Mouse (Mus musculus) embryo, embryonic 11.5 days (tissue): ENCODE data around the gene Gata1.
"Not testable (repeated sequence)": the region's sequence is repeated elsewhere in the genome, so short reads cannot be mapped to it uniquely, and the experiment has no call there.

ENCODE experiments used
- DNase-seq: peaks from one replicate; pipeline ENCODE4 v3.0.0-alpha.2; 2012; ENCODE audit warnings: low read depth, low spot score

Gene Gata1

DNA sequence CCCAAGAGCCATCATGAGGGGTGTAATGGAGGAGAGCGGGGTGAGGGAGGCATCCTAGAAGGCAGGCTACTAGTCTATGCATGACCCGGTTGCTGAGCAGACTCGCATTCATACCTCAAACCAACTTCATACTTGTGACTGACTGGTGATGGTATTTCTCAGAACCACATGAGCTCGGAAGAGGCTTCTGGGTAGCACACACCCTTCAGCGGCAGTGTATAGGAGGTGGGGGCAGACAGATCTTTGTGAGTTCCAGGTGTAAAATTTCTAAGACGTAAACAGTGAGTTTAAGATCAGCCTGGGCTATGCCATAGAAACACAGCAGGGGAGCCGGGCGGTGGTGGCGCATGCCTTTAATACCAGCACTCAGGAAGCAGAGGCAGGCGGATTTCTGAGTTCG is at the start of gene Gata1:
Gene Gata1, minus strand, starts transcription at position 180 of the 400 bp plus-strand sequence.
- DNase-seq, result no peak

DNA sequence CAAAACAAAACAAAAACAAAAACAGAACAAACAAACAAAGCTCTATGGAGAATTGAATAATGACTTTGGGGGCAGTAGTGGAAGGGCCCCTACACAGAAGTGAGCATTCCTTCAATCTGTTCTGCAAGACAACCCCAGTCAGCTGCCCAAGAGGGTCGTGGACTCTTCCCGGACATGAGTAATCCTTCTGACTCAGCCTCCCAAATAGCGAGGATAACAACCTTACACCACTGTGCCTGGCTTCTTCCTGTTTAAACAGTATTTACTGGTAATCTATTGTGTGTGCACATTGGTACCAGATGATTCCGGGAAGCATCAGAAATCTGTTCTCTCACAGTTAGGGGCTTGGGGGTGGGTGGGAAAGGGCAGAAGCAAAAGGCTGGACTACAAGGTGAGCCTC is 48.9 kb upstream of the Gata1 start:
- DNase-seq, result no peak

- DNase-seq, result no peak
Measured at GRCm38 (mm10) chrX:8024795-8025194, 46.9 kb upstream of the Gata1 start.

- DNase-seq, result no peak
Measured at GRCm38 (mm10) chrX:8020111-8020778, 42.4 kb upstream of the Gata1 start.

DNA sequence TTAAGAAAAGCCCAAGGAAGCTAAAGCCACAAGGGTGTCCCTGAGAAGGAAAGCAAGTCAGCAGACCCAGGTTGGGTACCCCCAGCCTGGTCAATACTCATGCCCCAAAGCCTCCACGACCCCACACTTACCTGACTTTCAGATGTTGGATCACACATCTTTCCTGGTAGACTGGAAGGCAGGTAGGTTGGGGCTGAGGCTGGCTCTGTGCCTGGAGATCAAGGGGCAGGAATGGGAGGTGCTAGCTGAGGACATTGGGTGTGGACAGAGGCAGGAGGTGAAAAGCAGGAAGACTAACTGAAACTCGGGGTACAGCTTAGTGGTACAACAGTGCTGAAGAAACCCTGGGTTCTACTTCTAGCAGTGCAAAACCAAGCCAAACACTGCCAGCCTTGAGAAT is 40.4 kb upstream of the Gata1 start, which contains the start of gene Glod5:
Gene Glod5, minus strand, starts transcription at position 207 of the 400 bp plus-strand sequence.
- no peak for DNase-seq

- DNase-seq, result peak; percentile 39
Measured at GRCm38 (mm10) chrX:8017142-8017541, 39.3 kb upstream of the Gata1 start.

- not testable (repeated sequence) for DNase-seq
Measured at GRCm38 (mm10) chrX:8015675-8016074, 37.8 kb upstream of the Gata1 start.

DNA sequence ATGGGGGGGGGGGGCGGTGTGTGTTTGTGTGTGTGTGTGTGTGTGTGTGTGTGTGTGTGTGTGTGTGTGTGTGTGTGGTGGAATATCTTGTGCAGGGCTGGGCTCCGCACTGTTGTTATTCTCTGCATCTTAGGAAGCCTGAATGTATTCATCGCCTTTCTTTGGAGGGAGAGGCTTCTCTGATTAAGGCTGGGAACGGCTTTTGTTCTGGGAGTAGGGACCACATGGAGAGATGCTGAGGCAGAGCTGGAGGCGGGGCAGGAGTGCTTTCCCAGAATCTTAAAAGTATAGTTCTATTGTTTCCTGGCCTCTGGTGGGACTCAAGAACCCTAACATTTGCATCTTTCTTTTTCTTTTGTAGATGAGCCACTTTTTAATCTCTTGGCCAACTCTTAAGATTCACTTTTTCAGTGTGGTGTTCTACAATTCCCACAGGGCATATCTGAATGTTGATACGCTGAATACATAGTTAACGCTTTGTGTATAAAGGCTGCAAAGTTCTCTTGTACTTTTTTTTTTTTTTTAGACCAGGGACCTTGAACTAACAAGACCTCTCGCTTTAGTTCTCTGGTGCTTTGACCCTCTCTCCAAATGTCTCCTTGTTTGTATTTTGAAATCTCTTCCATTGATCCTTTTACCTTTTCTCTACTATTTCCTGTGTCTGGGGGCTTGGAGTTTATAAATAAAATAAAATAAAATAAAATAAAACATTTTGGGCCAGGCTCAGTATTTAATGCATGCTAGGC is 35.9 kb upstream of the Gata1 start:
- no peak for DNase-seq

DNA sequence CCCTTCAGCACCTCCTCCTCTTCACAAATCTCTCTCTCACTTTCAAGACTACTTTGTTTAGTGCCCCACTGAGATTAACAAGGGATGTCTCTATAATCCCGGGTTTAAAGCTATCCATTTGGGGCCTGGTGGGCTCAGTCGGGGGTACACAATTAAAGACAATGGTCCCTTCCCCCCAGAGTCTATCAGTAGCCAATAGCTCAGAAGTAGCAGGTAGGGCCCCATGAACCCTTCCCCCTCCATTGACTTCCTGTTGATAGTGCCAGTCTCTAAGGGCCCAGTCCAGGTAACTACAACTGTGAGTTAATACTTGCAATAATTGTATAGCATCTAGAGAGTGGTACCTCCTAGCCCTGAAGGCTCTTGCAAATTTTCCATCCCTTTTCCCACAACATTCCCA is 35.3 kb upstream of the Gata1 start:
- DNase-seq, result no peak

DNA sequence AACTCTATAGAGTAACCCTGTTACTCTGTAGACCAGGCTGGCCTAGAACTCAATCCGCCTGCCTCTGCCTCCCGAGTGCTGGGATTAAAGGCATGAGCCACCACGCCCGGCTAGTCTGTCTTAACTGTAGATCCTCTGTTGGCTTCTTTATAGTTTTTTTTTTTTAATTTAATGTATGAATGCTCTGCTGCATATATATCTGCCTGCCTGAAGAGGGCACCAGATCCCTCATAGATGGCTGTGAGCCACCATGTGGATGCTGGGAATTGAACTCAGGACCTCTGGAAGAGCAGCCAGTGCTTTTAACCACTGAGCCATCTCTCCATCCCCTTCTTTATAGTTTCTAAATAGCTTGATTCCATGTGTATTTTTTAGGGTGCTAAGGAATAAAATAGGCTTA is 31.5 kb upstream of the Gata1 start:
- DNase-seq, result not testable (repeated sequence)

GRCm38 (mm10) chrX:8008543-8008942 is 30.7 kb upstream of the Gata1 start:
- no peak for DNase-seq

DNA sequence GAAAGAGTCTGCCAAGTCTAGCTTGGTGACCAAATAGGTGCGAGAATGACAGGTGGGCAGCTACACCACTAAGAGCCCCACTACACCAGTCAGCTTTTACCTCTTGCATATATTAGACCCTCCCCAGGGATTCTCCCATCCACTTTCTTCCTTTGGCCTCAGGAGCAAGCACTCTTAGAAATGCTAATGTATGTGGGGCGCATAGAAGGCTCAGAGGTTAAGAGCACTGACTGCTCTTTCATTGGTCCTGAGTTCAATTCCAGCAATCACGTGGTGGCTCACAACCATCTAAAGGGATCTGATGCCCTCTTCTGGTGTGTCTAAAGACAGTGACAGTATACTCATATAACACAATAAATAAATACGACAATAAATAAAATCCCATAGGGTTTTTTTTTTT is 25.1 kb upstream of the Gata1 start:
- DNase-seq, result no peak

DNA sequence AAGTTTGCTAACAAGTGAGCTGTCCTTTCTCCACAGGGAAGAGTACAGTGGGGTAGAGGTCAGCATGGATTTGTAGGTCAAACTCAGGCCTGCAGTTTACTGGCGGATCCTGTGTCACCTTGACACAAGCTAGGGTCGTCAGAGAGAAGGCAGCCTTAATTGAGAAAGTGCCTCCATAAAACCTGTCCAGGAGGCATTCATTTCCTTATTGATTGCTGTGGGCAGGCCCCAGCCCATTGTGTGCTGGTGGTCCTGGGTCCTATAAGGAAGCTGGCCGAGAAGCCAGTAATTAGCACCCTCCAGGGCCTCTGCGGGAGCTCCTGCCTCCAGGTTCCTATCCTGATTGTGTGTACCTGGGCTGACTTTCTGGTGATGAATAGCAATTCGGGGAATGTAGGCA is 24.1 kb upstream of the Gata1 start:
- DNase-seq, result no peak

DNA sequence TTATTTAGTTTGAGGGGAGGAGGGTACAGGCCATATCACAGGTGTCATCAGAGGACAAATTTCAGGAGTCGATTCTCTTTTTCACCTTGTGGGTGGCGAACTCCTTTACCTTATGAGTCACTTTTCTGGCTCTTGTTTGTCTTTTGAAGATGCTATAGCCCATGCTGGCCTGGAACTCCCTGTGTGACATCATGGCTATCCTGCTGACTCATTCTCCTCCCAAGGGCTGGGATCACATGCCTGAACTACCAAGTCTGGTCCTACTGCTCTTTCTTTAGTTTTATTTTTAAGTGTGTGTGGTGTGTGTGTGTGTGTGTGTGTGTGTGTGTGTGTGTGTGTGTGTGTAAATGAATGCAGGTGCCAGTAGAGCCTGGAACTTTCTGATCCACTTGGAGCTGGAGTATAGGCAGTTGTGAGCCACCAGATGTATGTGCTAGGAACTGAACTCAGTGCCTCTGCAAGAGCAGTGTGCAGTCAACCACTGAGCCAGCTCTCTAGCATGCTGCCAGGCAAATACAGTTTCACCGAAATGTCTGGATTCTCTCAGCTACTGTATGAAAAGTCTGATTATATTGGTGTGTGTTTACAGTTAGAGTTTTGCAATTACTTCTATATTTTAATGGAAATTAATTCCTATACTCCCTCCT is 22.8 kb upstream of the Gata1 start:
- no peak for DNase-seq

DNA sequence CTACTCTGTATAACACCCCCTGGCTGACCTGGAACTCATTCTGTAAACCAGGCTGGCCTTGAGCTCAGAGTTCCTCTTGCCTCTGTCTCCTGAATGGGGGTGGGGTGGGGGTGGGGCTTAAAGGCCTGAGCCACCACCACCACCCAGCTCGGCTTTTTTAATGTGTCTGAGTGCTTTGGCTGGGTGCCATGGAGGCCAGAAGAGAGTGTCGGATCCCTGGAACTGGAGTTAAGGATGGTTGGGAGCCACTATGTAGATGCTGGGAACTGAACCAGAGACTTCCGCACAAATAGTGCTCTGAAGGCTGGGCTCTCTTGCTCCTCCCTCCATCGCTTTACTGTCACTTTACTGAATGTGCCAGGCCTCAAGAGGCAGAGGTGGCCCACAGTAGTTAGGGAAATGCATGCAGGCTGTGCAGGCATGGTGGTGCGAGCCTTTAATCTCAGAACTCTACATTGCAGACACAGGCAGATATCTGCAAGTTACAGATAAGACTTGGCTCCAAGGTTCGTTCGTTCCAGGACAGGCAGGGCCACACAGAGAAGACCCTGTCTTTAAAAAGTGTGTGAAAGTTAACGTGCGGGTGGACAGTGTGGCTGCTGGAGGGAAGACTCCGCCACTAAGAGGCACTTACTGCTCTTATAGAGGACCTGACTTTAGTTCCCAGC is 15.3 kb upstream of the Gata1 start:
- no peak for DNase-seq

DNA sequence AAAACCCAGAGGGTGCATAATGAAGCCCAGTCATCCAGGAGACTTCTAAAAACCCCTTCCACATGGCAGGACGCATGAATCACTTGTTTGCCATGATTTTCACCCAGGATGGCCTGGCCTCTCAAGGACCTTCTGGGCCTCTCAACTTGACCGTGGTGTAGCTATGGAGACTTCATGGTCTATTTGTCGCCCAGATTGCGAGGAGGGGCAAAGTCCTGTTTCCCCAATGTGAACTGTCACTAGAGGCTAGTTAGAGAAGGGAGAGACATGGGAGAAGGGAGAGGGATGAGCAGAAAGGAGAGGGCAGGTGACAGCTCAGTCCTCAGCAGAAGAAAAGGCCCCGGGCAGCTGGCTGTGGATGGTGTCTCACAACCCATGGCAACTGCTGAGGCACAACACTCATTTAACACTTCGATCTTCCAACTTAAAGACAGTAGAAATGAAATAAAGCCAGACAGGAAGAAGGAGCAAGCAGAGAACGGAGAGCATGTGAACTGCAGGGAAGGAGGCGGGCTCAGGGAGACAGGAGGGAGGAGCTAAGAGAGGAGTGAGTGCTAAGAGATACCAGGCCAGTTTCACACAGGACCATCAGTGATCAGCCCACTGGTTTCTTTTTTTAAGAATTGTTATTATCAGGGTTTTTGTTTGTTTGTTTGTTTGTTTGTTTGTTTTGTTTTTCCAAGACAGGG is 14.7 kb upstream of the Gata1 start:
- no peak for DNase-seq

- DNase-seq, result no peak
Measured at GRCm38 (mm10) chrX:7981368-7981767, 3.5 kb upstream of the Gata1 start.

GRCm38 (mm10) chrX:7971292-7971691 is 6.6 kb downstream of the Gata1 start:
- DNase-seq, result no peak

- no peak for DNase-seq
Measured at GRCm38 (mm10) chrX:7968899-7969298, 9.0 kb downstream of the Gata1 start.

DNA sequence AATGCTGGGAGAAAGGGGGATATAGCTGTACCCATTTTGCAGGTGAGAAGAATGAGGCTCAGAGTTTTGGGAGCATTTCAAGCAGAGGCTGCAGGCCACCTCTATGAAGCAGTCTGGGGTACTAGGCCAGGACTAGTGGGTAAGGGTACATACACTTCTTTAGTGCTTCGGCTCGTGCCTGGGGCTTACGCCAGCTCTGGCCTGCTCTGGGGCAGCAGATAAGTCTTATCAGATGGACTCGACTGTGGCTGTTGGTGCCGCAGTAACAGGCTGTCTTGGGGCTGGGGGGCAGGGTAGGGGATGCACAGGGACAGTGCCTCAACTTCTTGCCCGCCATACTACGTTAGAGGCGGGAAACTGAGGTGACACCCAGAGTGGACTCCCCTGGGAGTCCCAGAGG is 9.6 kb downstream of the Gata1 start:
- DNase-seq, result no peak

DNA sequence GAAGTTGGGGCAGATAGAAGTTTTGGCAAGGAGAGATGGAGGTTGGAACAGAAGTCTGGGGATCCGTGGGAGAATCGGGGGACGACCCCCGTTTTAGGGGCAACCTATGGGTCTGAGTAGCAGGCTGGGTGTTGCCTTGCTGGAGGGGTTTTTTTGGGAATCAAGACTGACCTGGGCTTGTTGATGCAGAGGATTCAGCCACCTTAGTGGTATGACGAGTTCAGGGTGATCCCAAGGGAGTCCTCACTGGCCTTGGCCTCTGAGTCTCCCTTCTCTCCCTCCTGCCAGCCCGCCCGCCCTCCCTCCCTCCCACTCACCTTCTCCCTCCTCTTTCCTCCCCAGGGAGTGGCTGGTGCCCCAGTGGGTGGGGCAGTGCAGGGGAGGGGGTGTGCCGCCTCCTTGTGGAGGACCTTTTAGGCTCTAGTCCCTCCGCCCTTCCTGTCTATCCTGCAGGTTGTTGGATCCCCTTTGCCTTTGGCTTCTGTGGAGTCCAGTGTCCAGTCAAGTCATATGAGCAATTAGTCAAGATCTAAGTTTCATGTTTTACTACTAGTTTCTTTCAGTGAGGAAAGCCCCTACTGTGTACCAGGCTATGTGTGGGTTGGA is 10.2 kb downstream of the Gata1 start:
- DNase-seq, result no peak
